Mouse (Mus musculus) cerebellum, postnatal 14 days (tissue): ENCODE results near the gene Park7.

ENCODE experiments used
- DNase-seq, 2 experiments: peaks; one replicate each; pipeline ENCODE4 v3.0.0; 2021; ENCODE audit warnings: mixed read lengths in 2 of 2

The Park7 gene

GRCm38 (mm10) chr4:150914290-150914733 lies at the start of gene Park7, which contains the start of gene Tnfrsf9:
Gene Park7, minus strand, starts transcription at chr4:150914437.
Gene Tnfrsf9, plus strand, starts transcription at chr4:150914562.
- DNase-seq = peak; percentile 97 to 98

GRCm38 (mm10) chr4:150963711-150964110 lies 49.5 kb upstream of the Park7 start:
- DNase-seq = no peak

GRCm38 (mm10) chr4:150962231-150962630 lies 48.0 kb upstream of the Park7 start:
- DNase-seq = no peak

GRCm38 (mm10) chr4:150958536-150958935 lies 44.3 kb upstream of the Park7 start:
- no peak for DNase-seq

GRCm38 (mm10) chr4:150957106-150957458 lies 42.8 kb upstream of the Park7 start:
- DNase-seq = no peak

- peak; percentile 25 to 37 for DNase-seq
These were observed 42.3 kb upstream of the Park7 start for GRCm38 (mm10) chr4:150956369-150957105.

GRCm38 (mm10) chr4:150950972-150951371 lies 36.7 kb upstream of the Park7 start:
- no peak for DNase-seq

GRCm38 (mm10) chr4:150944707-150945106 lies 30.5 kb upstream of the Park7 start:
- no peak for DNase-seq

GRCm38 (mm10) chr4:150939991-150940651 lies 25.9 kb upstream of the Park7 start:
- DNase-seq = no peak

- no peak for DNase-seq
These were observed 23.8 kb upstream of the Park7 start for GRCm38 (mm10) chr4:150938063-150938452.

GRCm38 (mm10) chr4:150937293-150938062 lies 23.2 kb upstream of the Park7 start:
- peak; percentile 62 to 65 for DNase-seq

- no peak for DNase-seq
These were observed 19.3 kb upstream of the Park7 start for GRCm38 (mm10) chr4:150933503-150933902.

GRCm38 (mm10) chr4:150927789-150928188 lies 13.6 kb upstream of the Park7 start:
- no peak for DNase-seq

- no peak for DNase-seq
These were observed 12.9 kb upstream of the Park7 start for GRCm38 (mm10) chr4:150926924-150927705.

GRCm38 (mm10) chr4:150925923-150926322 lies 11.7 kb upstream of the Park7 start:
- no peak for DNase-seq

- DNase-seq = no peak
These were observed 10.7 kb upstream of the Park7 start for GRCm38 (mm10) chr4:150924936-150925335.

- DNase-seq = no peak
These were observed 10.1 kb upstream of the Park7 start for GRCm38 (mm10) chr4:150924308-150924707.

GRCm38 (mm10) chr4:150921206-150921605 lies 7.0 kb upstream of the Park7 start:
- DNase-seq = no peak

- DNase-seq = no peak
These were observed 3.2 kb upstream of the Park7 start for GRCm38 (mm10) chr4:150917336-150918027.

- DNase-seq = no peak
These were observed 1.1 kb upstream of the Park7 start for GRCm38 (mm10) chr4:150915181-150915906.

GRCm38 (mm10) chr4:150913743-150914142 lies 494 bp downstream of the Park7 start:
- DNase-seq = no peak
